Mouse (Mus musculus): ENCODE measurements at regions not wholly inside any gene's neighbourhood (a gene's known extent, or its start where the extent isn't known, plus 50 kb on each side); places are given as distances from the start of the nearest gene placed in this dataset.
A peak's percentile ranks its signal among the peaks of the same experiment; 100 is the strongest.

DNA sequence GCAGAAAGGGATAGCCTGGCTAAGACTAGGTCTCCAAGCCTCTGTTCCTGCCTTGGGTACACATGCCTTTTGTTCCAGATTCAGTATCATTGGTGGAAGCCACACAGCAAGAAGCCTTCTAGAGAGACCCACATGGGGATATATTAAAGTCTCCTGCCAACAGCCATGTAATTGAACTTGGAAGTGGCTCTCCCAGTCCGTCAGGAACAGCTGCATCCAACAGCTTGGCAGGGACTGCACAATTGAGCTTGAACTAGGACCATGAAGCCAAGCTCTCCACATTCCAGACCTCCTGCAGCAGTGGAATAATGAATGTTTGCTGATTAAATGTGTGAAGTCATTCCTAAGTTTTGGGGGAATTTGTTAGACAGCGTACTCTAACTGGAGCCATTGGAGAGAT is 94.5 kb downstream of the Gpr139 start:
- Histone ChIP-seq H3K9ac (replicated peaks; ENCODE audit: low read length) (no peak overlapping the region), H3K4me3 (replicated peaks; ENCODE audit: low read depth, low read length) (no peak overlapping the region), H3K4me1 (ENCODE audit: control insufficient read depth, insufficient read depth, low read length) (peaks cover 15% of the 10 kb centered on the region; the same call in 1 of the 2 replicates), H3K4me2 (ENCODE audit: low read length) (no peak overlapping the region), H3K27ac (replicated peaks; ENCODE audit: low read depth, low read length) (no peak overlapping the region), H3K27me3 (ENCODE audit: control insufficient read depth, insufficient read depth, low read length) (no peaks in the 10 kb centered on the region), H3K36me3 (ENCODE audit: control insufficient read depth, insufficient read depth, low read length) (no peaks in the 10 kb centered on the region), H3K9me3 (ENCODE audit: control insufficient read depth, low read length) (no peaks in the 10 kb centered on the region)
- 56% methylated on average over 2 of the region's 2 CpGs for WGBS
- DNase-seq (no peak), ATAC-seq (ENCODE audit: low FRiP score, low TSS enrichment) (no peak)

DNA sequence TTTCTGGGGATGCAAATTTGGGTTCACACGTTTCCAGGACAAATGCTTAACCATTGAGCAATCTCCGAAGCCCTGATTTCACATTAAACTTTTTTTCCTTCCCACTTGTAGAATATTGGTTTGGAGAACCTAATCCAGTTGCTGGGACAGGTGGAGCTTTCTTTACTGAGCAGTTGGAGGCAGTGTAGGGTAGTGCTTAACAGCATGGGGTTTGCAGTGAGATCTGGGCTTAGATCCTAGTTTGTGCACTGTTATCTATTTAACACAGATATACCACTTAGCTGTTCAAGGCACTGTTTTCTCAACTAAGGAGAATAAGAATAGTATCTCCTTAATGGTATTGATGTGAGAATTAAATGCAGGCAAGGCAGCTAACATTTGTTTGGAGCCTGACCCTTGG is 93.5 kb upstream of the Gprc5b start:
- DNase-seq (no peak), ATAC-seq (ENCODE audit: low FRiP score, low TSS enrichment) (no peak)
- H3K4me3 ChIP-seq (replicated peaks; ENCODE audit: low read depth, low read length): no peak overlapping the region
- H3K4me2 ChIP-seq (ENCODE audit: low read length): no peak overlapping the region
- no peak overlapping the region for H3K27ac ChIP-seq (replicated peaks; ENCODE audit: low read depth, low read length)
- no peaks in the 10 kb centered on the region for H3K27me3 ChIP-seq (ENCODE audit: control insufficient read depth, insufficient read depth, low read length)
- H3K9ac ChIP-seq (replicated peaks; ENCODE audit: low read length): no peak overlapping the region
- H3K4me1 ChIP-seq (ENCODE audit: control insufficient read depth, insufficient read depth, low read length): peaks cover 15% of the 10 kb centered on the region; the same call in 1 of the 2 replicates
- H3K36me3 ChIP-seq (ENCODE audit: control insufficient read depth, insufficient read depth, low read length): no peaks in the 10 kb centered on the region
- no peaks in the 10 kb centered on the region for H3K9me3 ChIP-seq (ENCODE audit: control insufficient read depth, low read length)
- WGBS: 80% methylated on average over 2 of the region's 2 CpGs

DNA sequence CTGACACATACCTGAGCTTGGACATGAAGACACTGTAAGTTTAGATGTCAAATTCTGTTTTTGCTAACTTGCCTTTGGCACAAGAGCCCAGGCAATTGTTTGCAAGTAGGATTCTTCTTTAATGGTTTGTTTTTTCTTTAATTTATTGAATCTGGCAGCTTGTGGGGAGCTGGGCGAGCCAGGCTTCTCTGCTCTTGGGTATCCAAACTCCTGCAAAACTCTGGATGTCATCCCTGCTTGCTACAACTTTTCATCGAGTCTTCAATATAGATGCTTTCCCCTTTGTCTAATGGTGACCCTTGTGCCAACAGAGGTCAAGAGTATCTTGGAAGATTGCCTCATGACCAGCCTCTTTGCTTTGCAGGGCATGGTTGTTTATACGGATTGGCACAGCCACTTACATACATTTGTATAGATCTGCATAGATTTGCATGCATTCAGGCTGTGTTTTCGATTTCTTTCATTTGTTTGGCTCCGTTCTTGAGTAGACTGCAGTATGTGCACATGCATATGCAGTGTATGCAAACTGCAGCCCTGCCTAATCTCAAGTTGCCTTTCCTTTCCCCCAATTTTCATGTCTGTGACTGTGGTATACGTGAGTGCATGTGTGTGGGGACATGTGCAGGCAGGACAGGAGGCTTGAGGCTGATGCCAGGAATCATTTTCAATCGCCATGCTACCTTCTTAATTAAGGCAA is 92.9 kb upstream of the Gprc5b start:
- Histone ChIP-seq H3K9me3 (ENCODE audit: control insufficient read depth, low read length) (no peaks in the 10 kb centered on the region), H3K27ac (replicated peaks; ENCODE audit: low read depth, low read length) (no peak overlapping the region), H3K36me3 (ENCODE audit: control insufficient read depth, insufficient read depth, low read length) (no peaks in the 10 kb centered on the region), H3K27me3 (ENCODE audit: control insufficient read depth, insufficient read depth, low read length) (no peaks in the 10 kb centered on the region), H3K4me2 (ENCODE audit: low read length) (no peak overlapping the region), H3K9ac (replicated peaks; ENCODE audit: low read length) (no peak overlapping the region), H3K4me3 (replicated peaks; ENCODE audit: low read depth, low read length) (no peak overlapping the region), H3K4me1 (ENCODE audit: control insufficient read depth, insufficient read depth, low read length) (peaks cover 15% of the 10 kb centered on the region; the same call in 1 of the 2 replicates)
- peak; percentile 49; the same call in 1 of the 2 replicates for ATAC-seq (ENCODE audit: low FRiP score, low TSS enrichment)
- WGBS: 40% methylated on average over 7 of the region's 7 CpGs
- DNase-seq: peak; percentile 30

DNA sequence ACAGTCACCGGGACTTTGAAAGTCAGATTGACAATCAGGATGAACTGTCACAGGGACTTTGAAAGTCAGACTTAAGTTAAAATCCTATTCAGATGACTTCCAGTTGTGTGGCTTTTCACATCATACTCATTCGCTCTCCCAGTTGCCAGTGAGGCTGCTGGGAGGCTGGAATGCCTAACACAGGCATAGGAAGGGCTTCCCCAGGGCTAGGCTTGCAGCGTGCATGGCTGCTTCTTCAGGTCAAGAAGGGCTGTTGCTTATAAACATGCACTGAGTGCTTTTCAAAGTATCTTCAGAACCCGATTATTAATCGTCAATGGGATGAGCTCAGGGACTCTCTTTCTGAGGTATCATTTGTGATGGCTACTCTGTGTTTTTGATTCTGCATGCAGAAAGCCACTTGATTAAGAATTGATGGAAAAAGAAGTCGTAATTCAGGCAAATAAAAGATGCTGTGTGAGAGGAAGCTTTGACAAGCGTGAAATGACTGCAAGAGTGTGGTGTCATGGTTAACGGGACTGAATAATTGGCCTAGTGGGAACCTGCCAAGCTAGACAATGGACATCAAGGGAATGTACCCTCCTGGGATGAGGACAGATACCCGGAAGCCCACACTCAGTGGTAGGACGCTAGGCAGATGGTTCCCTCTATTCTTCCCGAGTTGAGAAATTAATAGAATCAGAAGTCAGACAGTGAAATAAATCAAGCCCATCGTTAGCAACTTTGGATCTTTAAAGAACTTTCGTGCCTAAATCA is 90.9 kb upstream of the Gprc5b start:
- DNase-seq (peak; percentile 53), ATAC-seq (ENCODE audit: low FRiP score, low TSS enrichment) (no peak; the same call in 1 of the 2 replicates)
- 14% methylated on average over 13 of the region's 13 CpGs for WGBS
- H3K9me3 ChIP-seq (ENCODE audit: control insufficient read depth, low read length): no peaks in the 10 kb centered on the region
- H3K27ac ChIP-seq (replicated peaks; ENCODE audit: low read depth, low read length): no peak overlapping the region
- no peaks in the 10 kb centered on the region for H3K27me3 ChIP-seq (ENCODE audit: control insufficient read depth, insufficient read depth, low read length)
- H3K4me3 ChIP-seq (replicated peaks; ENCODE audit: low read depth, low read length): no peak overlapping the region
- no peaks in the 10 kb centered on the region for H3K36me3 ChIP-seq (ENCODE audit: control insufficient read depth, insufficient read depth, low read length)
- H3K4me2 ChIP-seq (ENCODE audit: low read length): no peak overlapping the region
- peaks cover 15% of the 10 kb centered on the region; the same call in 1 of the 2 replicates for H3K4me1 ChIP-seq (ENCODE audit: control insufficient read depth, insufficient read depth, low read length)
- no peak overlapping the region for H3K9ac ChIP-seq (replicated peaks; ENCODE audit: low read length)

DNA sequence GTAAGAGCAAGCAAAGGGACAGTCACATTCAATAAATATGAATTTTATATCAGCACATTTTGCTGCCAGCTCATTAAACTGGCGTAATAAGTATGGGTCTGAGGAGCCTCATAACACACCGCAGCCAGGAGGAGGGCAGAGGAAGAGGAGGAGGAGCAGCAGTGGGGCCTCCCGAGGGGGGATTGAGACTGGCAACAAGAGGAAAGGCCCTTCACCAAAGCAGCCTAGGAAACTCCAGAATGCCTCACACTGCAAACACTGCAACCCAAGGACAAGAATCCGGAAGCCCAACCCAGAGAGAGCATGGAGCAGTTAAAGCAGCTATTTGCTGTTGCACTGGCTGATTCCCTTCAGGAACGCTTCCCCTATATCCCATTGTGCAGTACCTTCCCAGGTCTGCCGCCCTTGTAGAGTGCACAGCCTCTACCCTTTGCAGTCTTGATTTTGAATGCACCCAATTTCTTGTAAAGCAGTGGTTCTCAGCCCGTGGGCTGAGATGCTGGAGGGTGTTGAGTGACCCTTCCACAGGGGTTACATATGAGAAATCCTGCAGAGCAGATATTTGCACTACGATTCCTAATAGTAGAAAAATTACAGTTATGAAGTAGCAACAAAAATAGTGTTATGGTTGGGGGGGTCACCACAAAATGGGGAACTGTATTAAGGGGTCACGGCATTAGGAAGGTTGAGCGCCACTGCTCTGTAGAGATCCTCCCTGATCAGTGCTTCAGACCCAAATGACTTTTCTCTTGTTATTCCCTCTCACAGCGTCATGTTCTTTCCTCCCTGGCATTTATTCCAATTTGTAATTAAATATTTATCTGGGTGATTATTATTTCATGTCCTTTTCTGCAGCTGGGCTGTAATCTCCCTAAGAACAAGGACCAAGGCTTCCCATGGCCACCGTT is 82.0 kb upstream of the Gprc5b start:
- 0 out of 2 replicates have a peak, but pooled peaks cover 4% of the 10 kb centered on the region for H3K4me1 ChIP-seq (ENCODE audit: control insufficient read depth, insufficient read depth, low read length)
- H3K36me3 ChIP-seq (ENCODE audit: control insufficient read depth, insufficient read depth, low read length): no peaks in the 10 kb centered on the region
- ATAC-seq (ENCODE audit: low FRiP score, low TSS enrichment) (peak; percentile 62; the same call in 1 of the 2 replicates), DNase-seq (peak; percentile 77)
- peak overlapping the region; percentile 18; the same call in 1 of the 2 replicates for H3K4me2 ChIP-seq (ENCODE audit: low read length)
- no peaks in the 10 kb centered on the region for H3K9me3 ChIP-seq (ENCODE audit: control insufficient read depth, low read length)
- no peaks in the 10 kb centered on the region for H3K27me3 ChIP-seq (ENCODE audit: control insufficient read depth, insufficient read depth, low read length)
- H3K27ac ChIP-seq (replicated peaks; ENCODE audit: low read depth, low read length): peak overlapping the region; percentile 71
- no peak overlapping the region; the same call in 1 of the 2 replicates for H3K9ac ChIP-seq (replicated peaks; ENCODE audit: low read length)
- 42% methylated on average over 12 of the region's 12 CpGs for WGBS
- no peak overlapping the region for H3K4me3 ChIP-seq (replicated peaks; ENCODE audit: low read depth, low read length)

DNA sequence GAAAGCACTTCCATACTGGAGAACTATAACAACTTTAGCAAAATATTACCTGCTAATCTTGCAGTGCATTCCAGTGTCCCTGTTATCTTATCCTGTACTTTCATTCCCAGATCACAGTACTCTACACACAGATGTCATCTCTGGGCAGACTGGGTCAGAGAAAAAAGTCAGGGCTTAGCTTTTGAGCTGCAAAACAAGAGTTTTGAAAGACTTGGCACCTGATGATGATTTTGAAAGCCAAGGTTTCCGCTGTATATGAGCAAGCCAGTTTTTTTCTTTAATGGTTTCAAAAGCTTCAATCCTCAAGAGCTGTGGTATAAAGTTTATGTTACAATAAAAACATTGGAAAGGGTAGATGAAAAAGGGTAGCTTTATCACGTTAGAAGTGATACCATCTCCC is 71.0 kb upstream of the Gprc5b start:
- 68% methylated on average over 2 of the region's 2 CpGs for WGBS
- H3K9me3 ChIP-seq (ENCODE audit: control insufficient read depth, low read length): no peaks in the 10 kb centered on the region
- ATAC-seq (ENCODE audit: low FRiP score, low TSS enrichment) (no peak), DNase-seq (no peak)
- H3K9ac ChIP-seq (replicated peaks; ENCODE audit: low read length): no peak overlapping the region
- no peak overlapping the region for H3K4me3 ChIP-seq (replicated peaks; ENCODE audit: low read depth, low read length)
- H3K36me3 ChIP-seq (ENCODE audit: control insufficient read depth, insufficient read depth, low read length): no peaks in the 10 kb centered on the region
- H3K27ac ChIP-seq (replicated peaks; ENCODE audit: low read depth, low read length): no peak overlapping the region
- H3K27me3 ChIP-seq (ENCODE audit: control insufficient read depth, insufficient read depth, low read length): no peaks in the 10 kb centered on the region
- no peaks in the 10 kb centered on the region for H3K4me1 ChIP-seq (ENCODE audit: control insufficient read depth, insufficient read depth, low read length)
- no peak overlapping the region for H3K4me2 ChIP-seq (ENCODE audit: low read length)

All from midbrain, embryonic 14.5 days (tissue).